Mouse (Mus musculus) naive thymus-derived CD4-positive, alpha-beta T cell, adult 2 months (primary cell): ENCODE results near the gene Gse1.
A peak's percentile ranks its signal among the peaks of the same experiment; 100 is the strongest.

Experiments
- DNase-seq: peaks from one replicate; pipeline ENCODE4 v3.0.0-alpha.2; 2011; ENCODE audit warnings: low read depth

Gse1 gene

DNA sequence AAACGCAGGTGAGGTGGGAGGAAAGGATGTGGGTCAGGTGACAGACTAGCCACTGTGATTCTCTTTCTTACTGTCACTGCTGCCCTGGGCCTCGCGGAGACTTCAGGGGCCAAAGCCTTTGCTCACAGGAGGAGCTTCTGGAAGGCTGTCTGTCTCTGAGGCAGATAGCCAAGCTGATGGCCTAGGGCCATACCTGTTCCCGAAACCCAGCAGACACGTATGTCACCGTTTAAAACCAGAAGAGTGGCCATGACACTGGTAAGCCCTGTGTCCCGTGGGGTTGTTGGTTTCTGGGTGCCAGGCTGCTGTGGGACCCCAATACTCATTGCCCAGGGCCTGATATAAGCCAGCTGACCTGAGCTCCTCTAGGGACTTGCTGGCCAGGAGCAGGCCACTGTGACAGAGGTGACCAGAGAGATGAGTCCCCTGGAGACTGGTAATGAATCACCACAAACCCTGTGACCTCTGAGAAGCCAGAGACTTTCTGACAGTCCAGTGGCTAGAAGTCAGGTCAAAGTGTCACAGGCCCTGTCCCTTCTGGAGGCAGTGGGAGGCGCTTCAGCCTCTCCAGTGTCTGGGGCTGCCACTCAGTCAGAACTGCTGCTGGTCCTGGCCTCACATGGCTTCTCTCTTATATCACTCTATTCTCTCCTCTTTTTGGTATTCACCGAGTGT lies 253.9 kb downstream of the Gse1 start:
- no peak for DNase-seq

DNA sequence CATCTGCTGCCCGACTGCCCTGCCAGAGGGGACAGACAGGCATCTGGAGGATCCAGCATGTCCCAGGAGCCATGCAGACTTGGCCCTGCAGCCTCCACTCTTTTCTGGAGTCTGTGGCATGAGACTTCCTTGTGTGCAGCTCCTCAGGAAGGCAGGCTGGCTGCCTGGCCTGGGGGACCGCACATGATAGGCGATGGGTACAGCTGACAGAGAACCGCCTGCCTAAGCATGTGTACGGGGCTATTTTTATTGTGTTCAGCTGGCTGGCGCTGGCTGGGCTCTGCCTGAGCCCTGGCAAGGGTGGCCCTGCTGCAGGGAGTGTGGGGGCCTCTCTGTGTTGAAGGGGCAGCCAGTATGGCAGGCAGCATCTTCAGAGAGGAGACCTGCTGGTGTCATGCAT lies 256.2 kb downstream of the Gse1 start:
- DNase-seq = no peak

DNA sequence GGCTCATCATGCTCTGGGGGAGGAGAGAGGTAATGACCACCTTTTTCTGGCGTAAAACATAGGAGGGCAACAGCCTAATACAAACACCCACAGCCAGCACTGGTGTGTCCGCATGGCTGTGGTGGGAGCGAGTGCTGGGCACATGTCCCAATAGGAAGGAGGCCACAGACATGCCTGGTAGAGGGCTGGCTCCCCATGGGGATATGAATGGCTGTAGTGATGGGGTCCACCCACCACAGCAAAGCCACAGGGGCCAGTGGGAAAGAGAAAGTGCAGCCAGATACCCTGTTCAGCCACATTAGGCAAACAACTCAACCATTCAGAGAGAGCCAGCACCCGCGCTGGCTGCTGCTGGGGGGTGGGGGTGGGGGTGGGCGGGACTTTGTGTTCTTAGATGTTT lies 256.9 kb downstream of the Gse1 start:
- no peak for DNase-seq

DNA sequence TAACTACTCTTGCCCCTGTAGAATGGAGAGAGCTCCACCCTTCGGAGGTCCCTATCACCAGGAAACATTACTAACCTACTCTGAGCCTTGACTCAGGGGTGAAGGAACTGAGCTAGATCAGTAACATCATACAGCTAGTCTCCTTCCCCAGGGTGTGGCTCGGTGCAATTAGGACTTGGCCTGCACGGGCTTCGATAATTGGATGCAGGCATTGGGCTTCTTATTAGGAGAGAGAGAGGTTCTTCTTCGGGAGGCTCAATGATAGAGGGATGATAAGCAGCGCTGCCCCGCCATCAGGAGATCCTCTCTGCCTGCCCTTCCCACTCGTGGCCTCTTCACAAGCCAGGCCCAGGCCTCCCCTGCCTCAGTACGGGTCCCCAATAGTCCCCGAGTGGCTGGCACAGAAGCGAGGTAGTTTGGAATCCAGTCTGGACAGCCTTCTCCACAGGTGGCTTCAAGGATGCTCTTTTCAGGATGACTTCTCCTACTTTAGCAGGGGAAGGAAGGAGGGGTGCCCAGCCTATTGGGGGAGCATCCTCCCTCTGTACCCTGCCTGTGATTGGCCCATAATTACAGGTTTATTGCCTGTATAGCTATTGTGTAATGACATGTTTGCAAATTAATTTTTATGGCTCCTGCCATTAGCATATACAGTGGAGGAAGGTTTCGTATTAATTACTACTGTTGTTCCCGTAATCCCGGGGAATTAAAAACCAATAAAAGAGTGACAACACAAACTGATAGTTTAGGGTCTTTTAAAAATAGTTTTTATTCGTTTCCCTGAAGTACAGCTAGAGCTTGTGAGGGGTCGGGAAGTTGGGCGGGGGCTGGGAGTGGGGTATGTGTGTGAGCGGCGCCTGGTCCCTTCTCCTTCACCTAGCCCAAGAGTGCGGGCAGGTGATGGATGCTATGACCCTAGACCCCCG lies 257.6 kb downstream of the Gse1 start:
- DNase-seq = no peak

DNA sequence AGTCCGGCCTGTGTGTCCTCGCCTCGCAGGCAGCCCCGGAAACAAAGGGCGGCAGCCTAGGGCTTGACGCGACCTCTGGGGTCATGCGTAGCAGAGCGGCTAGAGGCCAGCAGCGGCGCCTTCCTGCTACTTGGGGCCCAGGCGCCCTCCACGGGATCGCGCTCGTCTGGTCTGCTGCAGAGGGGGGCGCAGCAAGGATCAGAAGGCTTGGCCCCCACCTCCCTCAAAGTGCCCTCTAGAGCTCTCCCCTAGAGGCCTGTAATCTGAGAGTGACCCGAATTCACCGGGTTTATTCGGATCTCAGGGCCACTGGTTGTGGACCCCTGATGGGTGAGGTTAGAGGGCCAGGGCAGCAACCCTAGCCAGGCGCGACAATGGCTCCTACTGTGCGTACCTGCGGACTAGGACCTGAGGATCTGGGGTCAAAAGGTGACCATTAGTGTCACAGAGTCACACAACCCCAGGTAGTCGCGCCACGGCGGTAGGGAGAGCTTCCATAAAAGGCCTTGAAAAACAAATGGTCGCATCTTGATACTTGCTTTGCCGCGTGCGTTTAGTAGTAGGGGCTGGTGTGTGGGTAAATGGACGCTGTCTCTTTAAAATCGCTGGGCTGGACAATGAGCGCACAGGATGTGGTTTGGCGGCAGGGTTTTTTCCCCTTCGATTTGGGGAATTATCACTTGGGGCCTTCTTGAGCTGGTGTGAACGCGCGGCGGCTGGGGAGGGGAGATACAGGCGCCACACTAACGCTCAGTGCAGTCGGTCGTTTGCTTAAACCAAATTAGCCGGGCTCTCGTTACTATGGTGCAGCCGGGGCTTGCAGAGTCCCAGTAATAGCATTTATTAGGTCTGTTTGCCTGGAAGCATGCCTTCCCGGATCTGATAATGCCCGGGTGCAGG lies 258.5 kb downstream of the Gse1 start:
- peak; percentile 62 for DNase-seq

DNA sequence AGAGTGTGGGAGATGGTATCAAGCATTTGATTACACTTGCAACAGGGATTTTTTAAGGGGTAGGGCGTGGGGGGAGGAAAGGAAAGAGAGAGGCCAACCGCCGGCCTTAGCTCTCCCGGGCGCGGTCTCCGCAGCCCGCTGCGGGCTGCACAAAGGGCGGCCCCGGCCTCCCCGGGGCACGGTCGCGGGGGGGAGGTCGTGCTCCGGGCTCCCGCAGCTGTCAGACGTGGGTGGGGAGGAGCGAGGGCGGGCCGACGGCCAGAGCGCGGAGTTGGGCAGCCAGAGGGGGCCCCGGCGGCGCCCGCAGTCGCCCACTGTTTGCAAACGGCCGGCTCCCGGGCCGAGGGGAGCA lies 259.1 kb downstream of the Gse1 start:
- no peak for DNase-seq

DNA sequence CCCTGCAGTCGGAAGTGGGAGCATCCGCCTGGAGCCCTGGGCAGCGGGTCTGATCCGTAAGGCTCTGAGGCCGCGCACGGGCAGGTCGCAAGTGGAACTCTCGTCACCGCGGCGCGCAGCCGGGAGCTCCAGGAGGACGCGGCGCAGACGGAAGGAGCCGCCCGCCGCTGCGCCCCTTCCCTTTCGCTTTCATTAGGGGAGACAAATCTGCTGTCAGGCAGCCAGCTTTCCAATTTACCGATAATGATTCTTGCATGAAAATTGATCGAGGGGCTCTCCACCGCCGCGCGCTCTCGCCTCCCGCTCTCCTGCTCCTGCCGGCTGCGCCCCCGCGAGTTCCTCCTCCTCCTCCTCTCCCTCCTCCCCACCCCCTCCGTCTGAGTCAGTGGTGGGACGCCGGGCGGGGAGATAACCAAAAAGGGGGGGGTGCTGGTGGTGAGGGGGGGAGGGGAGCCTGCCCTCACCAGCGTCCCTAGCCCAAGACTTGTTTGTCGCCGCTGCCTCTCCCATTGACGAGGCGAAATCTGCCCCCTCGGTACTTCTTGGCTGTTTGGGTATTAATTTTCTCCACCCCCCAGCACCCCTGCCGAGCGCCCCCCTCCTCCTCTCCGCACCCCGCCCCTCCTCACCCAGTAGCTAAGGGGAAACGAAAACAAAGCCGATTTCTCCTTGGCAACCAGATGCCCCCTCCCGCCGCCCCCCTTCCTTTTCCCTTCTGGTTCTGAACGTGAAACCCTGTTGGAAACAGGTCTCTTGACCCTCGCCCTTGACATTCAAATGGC lies 259.7 kb downstream of the Gse1 start:
- DNase-seq = peak; percentile 74

DNA sequence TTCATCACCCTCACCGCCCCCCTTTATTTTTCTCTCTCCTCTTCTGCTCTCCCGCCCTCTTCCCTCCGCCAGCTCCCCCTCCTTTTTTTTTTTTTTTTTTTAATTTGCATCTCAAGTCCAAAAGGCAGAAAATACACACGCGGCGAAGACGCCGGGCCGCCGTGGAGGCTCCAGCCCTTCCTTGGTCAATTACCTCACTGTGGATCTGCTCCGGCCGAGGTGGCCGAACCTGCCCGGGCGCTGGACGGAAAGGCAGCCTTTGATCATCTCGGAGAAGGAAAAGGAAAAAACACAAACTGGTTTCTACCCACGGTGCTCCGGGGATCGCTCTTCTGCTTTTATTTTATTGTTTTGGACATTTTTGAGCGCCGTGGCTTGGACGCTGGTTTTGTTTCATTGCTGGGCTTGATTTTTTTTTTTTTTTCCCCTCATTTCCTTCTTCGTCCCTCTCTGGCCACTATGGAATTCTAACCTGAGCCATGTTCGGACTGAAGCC lies 260.4 kb downstream of the Gse1 start:
- DNase-seq = no peak

DNA sequence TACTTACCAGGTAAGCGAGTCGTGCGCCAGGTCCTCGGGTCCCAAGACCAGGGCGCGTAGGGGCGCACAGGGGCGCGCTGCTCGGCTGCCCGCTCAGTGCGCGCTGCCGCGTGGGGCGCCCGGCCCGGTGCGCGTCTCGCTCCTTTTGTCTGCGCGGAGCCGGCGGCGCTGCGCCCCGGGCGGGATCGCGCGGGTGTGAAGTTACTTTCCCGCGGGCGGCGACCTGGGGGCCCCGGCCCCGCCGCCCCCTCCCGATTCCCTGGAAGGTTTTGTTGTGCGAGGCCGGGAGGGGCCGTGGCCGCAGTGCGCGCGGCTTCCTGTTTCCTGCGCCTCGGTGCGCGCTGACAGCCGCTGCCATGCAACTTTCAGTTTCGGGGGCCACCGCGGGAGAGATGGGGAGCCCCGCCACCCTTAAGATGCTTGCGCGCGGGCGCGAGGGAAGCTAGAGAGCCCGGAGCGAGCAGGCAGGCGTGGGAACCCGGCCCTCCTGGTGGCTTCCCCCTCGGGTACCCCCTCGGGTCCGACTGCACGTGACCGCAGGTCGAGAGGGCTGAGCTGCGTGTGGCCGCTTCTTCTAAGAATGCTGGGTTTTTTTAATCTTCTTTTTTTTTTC lies 261.0 kb downstream of the Gse1 start:
- peak; percentile 87 for DNase-seq

DNA sequence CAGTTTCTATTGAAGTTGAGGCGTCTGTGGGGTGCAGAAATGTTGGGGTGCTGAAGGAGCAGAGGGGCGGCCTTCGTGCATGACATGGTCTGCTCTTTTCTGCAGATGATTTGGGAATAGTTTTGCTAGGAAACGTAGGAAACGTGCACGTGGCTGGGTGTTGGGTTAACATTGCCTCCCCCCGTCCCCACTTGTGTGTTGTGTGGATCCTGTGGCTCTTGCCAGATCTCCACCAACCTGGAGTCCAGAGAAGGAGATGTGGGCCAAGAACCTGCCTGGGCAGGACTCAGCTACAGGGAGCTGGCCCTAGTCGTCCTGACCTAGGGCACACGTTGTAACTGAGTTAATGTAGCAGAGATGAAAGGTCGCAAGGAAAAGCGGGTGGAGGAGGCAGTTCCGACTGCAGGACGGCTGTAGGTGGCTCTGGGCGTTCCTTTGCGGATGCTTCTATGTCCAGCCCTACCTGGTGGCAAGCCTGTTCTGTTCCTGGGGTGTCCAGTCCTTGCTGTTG lies 261.6 kb downstream of the Gse1 start:
- peak; percentile 45 for DNase-seq

DNA sequence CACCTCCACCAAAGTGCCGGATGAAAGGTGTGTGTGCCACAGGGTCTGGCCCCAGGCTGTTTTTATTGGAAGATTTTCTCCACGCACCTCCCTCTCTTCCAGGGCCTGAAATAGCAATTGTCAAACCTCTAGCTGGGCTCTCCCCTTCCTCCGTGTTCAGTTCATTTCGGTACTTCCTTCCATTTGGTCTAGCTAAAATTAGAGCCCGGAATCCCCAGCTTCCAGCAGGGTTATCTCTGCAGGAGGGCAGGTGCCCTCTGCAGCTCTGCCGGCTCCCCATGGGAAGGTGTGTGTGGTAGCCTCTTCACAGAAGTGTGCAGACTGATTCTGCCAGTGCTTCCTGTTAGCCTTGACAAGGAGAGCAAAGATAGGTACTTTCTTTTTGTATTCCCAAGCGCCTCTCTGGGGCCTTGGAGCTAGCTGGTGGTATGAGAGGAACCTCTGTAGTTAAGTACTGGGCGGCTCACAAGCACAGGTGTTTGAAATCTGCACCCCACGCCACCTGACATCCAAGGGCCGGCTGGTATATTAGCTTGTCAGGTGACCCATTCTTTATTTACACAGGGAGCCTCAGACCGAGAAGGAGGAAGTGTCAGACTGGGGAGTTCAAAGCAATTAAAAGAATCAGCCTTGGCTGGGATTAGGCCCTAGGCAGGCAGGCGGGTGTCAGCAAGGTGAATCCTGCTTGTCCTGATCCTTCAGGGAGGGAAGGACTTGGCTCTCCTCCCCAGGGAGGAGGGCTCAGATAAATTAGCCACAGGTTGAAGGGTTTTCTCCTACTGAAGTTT lies 262.3 kb downstream of the Gse1 start:
- DNase-seq = peak; percentile 53

DNA sequence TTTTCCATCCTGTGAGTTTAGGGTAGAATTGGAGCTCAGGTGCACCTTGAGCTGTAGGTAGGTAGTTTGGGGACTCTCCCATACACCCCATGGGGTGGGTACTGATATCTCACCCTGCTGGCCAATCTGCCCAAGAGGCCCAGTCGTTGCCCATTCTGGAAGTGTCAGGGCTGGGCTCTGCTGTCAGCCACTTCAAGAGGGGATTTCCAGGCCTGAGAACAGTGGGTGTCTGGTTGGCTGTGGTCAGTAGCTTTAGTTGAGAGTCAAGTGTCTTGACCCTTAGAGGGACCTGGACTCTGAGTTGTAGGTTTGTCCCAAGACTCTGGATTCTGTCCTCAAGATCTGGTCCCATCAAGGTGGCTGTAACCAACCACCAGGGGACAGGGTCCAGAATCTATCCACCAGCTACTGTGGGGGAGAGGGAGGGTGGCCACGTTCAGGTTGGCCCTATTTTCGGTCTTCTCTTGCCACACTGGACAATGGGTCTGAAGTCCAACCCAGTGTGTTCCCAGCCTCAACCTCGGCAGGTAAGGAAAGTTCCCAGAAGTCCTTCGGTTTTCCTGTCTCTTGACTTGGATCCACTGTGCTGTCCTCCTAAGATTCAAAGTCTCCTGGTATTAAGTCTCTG lies 263.0 kb downstream of the Gse1 start:
- no peak for DNase-seq

DNA sequence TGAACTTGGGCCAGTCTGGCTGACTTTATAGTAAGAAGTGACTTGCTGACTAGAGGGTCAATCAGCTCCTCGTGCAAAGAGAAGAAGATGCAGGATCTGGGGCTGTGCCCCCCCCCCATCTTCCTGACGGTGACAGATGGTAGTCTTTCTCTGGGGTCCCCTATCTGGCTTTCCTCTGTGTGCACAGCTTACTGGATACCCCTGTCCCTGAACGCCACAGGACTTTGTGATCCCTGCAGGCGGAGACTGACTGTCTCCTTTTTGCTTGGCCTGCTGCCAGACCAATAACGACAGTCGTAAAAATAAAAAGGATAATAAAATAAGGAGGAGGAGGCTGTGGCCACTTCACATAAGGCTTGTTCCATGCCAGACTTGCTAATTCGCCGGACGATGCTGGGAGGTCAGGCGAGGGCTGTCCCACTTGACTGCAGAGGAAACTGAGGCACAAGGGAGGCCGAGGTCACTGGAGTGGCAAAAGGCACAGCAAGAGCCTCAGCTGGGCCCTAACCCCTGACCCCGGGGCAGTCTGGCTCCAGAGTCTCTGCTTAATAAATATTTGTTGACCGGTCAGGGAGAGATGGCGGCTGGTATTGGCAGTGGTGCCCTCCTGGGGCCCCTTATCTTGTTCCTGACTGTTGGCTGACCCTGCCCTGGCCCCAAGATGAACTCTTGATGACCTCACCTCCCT lies 264.1 kb downstream of the Gse1 start:
- DNase-seq = no peak

DNA sequence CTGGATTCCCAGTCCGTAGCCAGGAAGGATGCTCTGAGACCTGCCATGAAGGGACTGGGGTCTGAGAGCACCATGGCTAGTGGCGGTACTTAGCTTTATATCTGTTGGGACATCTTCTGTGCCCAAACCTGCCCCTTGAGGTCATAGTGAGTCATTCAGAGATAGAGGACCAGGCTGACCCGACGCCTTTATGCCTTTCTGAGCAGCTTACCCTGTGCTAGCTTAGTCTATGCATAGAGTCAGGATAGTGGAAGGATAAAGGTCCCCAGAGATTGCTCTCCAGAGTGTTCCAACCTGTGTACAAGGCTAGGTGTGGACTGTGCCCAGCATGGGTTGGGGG lies 264.6 kb downstream of the Gse1 start:
- DNase-seq = no peak

DNA sequence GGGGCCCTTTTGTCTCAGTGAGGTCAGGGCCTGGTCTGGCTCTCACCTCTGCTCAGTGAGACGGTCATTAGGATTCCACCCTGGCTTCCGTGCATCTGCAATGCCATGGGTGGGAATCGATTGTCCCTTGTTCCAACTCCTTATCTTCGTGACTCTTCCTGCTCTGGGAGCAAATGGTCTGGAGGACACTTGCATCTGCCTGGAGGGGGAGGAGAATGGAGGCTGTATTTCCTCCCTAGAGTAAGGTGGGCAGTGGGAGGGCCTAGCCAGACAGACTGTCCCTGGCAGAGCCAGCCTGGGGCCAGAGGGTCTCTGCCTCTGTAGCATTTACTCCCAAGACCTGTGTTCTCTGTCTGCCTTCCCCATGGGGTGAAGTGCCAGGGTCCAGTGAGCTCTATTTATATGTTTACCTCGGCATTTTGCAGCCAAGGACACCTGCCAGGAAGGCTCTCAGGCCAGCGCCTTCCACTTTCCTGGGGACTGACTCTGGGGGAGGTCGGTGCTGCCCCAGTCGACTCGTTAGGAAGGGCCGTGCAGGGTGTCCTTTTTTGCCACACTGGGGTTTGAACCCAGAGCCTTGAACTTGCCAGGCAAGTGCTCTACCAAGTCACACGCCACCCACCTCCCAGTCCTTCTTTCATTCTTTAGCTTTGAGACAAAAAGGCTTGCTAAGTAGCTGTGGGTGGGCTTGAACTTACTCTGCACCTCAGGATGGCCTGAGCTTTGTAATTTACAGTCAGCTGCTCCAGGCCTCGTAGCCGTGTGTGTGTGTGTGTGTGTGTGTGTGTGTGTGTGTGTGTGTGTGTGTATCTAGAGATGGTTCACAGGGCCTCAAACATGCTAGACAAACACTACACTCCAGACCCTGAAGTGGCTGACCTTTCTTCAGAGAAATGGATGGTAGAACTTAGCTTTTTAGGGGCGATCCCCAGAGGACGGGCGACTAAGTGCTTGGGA lies 265.5 kb downstream of the Gse1 start:
- no peak for DNase-seq

DNA sequence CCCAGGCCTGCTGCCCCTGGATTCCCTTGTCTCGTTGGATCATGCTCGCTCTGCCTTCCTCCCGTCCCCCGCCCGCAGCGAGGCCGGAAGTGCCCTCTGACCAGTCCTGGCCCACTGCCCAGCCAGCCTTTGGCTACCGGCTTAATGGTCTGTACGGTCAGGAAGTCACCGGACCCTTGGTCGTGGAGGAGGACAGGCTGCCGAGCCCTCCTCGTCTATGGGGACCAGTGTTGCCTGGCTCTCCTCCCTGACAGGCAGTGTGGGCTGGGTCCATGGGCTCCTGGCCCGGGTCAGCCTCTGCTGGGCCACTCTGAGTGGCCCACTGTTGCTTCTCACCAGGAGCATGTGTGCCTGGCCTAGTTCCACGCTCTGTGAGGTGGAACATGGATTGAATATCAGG lies 266.6 kb downstream of the Gse1 start:
- no peak for DNase-seq

DNA sequence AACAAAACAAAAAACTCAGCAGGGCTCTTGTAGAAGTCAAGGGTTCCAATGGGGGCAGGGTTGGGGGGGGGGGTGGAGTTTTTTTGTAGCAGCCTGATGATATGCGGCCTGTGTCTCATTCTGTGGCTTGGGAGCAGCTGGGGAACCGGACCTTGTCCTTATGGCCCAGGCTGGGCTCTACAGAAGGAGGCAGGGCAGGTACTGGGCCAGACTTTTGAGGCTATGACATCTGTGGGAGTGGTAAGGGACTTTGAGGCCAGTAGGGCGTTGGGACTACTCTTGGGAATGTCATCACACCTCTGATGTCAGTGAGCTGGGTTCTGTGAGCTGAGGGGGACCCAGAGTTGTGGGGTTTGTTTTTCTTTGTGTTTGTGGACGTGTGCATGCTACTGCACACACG lies 267.2 kb downstream of the Gse1 start:
- no peak for DNase-seq

DNA sequence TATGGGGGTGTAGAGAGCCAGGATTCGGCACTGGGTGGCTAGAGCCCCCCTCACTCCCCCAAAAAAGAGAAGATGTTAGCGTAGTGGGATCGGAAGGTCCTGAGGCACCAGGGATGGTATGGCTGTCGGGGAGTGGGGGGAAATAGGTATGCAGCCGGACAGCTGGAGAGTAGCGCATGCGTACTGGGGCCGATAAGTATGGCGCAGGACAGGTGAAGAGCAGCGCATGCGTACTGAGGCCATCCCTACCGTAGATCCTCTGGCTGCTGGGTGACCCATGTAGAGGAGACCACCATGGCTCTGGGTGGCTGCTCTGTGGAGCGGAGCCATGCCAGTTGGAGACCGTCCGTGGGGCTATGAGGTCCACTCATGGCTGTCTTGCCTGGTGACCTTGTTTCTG lies 268.2 kb downstream of the Gse1 start:
- DNase-seq = no peak
